Mouse (Mus musculus): ENCODE measurements around the gene Scn1b. TPM values are rescaled to one million over a fixed set of nuclear protein-coding genes. Genes with fewer than 3 reads are reported as not detected.

The Scn1b gene
- polyA plus RNA-seq, 1 experiment: not detected

GRCm38 (mm10) chr7:31100786-31101185, 26.0 kb downstream of the Scn1b start:
- 72% methylated on average over 14 of the region's 14 CpGs for WGBS
- TF ChIP-seq POLR2A (IDR thresholded peaks at IDR 0.05; ENCODE audit: insufficient read depth, low read depth, low read length) (no peak), CTCF (IDR thresholded peaks at IDR 0.05; ENCODE audit: insufficient read depth, low read depth, low read length) (no peak)
- H3K27ac ChIP-seq (ENCODE audit: insufficient read depth, low read depth, low read length): no peak overlapping the region
- peaks cover 9% of the 10 kb centered on the region; the same call in 1 of the 2 replicates for H3K4me1 ChIP-seq (ENCODE audit: control insufficient read depth, insufficient read depth, low read length)
- H3K4me3 ChIP-seq (ENCODE audit: insufficient read depth, low read depth, low read length): no peak overlapping the region

DNA sequence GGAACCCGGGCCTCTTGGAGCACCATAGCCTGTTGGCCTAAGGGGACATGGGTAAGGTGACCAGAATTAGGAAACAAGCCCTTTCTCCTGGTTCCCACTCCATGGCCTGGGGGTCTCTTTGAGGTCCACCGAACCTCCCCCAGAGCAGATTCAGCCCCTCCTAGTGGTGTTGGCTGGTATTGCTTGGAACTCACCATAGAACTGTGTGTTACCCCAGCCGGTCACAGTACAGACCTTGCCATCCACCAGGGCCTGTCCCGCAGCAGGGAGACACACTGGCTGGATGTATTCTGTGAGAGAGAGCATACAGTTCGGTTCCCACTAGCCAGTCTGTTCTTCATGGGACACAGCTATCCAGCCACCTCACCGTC, 27.2 kb downstream of the Scn1b start:
- TF ChIP-seq POLR2A (IDR thresholded peaks at IDR 0.05; ENCODE audit: insufficient read depth, low read depth, low read length) (no peak), CTCF (IDR thresholded peaks at IDR 0.05; ENCODE audit: insufficient read depth, low read depth, low read length) (peak; percentile 11; the same call in 1 of the 2 replicates)

GRCm38 (mm10) chr7:31098697-31099611, 27.8 kb downstream of the Scn1b start:
- WGBS: 77% methylated on average over 22 of the region's 22 CpGs
- Histone ChIP-seq H3K4me3 (ENCODE audit: insufficient read depth, low read depth, low read length) (no peak overlapping the region), H3K4me1 (ENCODE audit: control insufficient read depth, insufficient read depth, low read length) (peaks cover 18% of the 10 kb centered on the region), H3K27ac (ENCODE audit: insufficient read depth, low read depth, low read length) (no peak overlapping the region)
- TF ChIP-seq CTCF (IDR thresholded peaks at IDR 0.05; ENCODE audit: insufficient read depth, low read depth, low read length): no peak

More for the DNA sequence above, 27.2 kb downstream of the Scn1b start:
- Histone ChIP-seq H3K4me1 (ENCODE audit: control insufficient read depth, insufficient read depth, low read length) (peaks cover 11% of the 10 kb centered on the region), H3K4me3 (ENCODE audit: insufficient read depth, low read depth, low read length) (no peak overlapping the region), H3K27ac (ENCODE audit: insufficient read depth, low read depth, low read length) (no peak overlapping the region)
- 89% methylated on average over 6 of the region's 6 CpGs for WGBS

DNA sequence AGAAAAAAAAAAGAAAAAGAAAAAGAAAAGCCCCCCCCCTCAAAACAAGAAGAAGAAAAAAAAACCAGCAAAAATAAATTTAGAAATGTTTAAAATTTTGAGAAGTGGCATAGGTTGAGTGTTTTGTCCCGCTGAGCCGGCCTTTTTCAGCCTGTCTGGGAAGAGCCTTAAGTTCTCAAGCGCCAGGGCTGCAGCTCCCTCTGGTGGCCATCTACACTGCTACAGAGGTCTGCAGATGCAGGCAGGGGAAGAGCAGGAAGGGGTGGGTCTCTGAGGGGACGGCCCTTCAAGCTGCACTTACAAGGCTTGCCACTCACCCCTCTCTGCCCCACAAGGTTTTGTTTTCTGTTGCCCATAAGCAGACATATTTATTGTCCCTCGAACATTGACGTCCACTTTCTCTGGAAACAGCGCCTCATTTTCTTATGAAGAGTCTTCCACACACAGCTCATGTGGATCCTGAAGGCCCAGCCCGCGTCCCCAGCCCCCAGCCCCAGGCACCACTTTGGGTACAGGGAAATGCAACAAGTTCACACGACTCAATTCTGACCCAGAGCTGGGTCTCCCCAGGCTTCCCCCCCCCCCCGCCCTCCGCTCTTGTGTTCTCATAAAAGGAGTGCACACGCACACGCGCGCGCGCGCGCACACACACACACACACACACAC, 29.1 kb downstream of the Scn1b start:
- WGBS: 42% methylated on average over 20 of the region's 20 CpGs
- no peak overlapping the region for H3K4me3 ChIP-seq (ENCODE audit: insufficient read depth, low read depth, low read length)

DNA sequence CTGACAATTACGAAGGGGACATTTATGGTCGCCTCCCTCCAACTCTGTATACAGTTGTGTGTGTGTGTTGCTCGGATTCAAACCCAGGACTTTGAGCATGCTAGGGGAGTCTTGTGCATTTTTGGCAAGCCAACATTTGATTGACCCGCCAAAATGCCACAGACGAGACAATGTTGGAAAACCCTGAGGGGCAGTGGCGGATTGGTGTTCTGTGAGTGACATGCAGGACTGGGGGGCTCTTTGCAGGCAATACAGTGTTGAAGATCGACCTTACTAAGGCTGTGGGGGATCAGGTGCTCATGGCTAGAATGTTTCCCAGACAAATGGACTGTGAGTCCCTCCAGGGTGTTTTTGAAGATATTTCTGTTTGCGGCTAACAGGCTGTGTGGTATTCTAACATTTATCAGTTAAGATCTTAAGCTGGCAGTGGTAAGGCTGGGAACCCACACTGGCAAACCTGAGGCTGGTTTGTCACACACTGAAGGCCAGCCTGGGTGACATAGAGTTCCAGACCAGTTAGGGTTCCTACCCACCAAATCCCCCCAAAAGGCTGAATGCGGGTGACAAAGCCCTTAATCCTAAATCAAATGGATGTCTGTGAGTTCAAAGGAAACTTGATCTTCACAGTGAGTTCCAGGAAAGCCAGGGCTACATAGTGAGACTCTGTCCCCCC, 29.8 kb downstream of the Scn1b start:
- no peak for TF ChIP-seq CTCF (IDR thresholded peaks at IDR 0.05; ENCODE audit: insufficient read depth, low read depth, low read length)
- TF ChIP-seq POLR2A (IDR thresholded peaks at IDR 0.05; ENCODE audit: insufficient read depth, low read depth, low read length): no peak
- 82% methylated on average over 9 of the region's 9 CpGs for WGBS
- no peak overlapping the region for H3K27ac ChIP-seq (ENCODE audit: insufficient read depth, low read depth, low read length)
- H3K4me1 ChIP-seq (ENCODE audit: control insufficient read depth, insufficient read depth, low read length): peaks cover 27% of the 10 kb centered on the region
- no peak overlapping the region for H3K4me3 ChIP-seq (ENCODE audit: insufficient read depth, low read depth, low read length)

More for the DNA sequence above, 29.1 kb downstream of the Scn1b start:
- TF ChIP-seq POLR2A (IDR thresholded peaks at IDR 0.05; ENCODE audit: insufficient read depth, low read depth, low read length): no peak
- TF ChIP-seq CTCF (IDR thresholded peaks at IDR 0.05; ENCODE audit: insufficient read depth, low read depth, low read length): peak; percentile 93
- no peak overlapping the region for H3K27ac ChIP-seq (ENCODE audit: insufficient read depth, low read depth, low read length)
- H3K4me1 ChIP-seq (ENCODE audit: control insufficient read depth, insufficient read depth, low read length): peaks cover 25% of the 10 kb centered on the region

DNA sequence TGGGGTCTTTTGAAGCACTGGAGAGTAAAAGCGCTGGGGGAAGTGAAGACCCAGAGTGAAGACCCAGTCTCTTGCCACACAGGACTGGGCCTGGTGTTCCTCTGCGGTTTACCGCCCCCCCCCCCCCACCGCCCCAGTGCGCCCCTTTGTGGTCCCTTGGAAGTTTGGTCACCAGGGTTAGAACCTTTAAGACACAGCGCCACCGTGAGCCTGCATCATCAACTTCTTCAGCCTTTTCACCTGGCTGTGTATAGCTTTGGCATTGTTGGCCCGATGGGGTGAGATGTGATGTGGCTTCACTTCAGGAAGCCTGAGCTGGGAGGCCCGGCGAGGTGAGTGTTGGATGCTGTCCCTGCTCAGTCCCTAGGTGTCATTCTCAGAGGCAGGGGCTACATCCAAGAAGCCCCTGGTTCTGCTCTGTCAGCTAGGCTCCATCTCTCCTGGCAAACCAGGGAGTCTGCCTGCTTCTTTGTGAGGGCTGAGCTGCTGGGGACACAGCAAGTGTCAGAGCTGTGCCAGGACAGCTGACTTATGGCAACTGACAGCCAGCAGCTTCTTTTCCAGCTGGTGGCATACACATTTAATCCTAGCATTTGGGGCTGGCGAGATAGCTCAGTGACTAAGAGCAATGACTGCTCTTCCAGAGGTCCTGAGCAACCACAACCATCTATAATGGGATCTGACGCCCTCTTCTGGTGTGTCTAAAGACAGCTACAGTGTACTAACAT, 31.9 kb downstream of the Scn1b start:
- Histone ChIP-seq H3K27ac (ENCODE audit: insufficient read depth, low read depth, low read length) (no peak overlapping the region), H3K4me3 (ENCODE audit: insufficient read depth, low read depth, low read length) (no peak overlapping the region), H3K4me1 (ENCODE audit: control insufficient read depth, insufficient read depth, low read length) (peaks cover 27% of the 10 kb centered on the region)
- WGBS: 34% methylated on average over 12 of the region's 12 CpGs
- TF ChIP-seq POLR2A (IDR thresholded peaks at IDR 0.05; ENCODE audit: insufficient read depth, low read depth, low read length) (no peak), CTCF (IDR thresholded peaks at IDR 0.05; ENCODE audit: insufficient read depth, low read depth, low read length) (no peak)

DNA sequence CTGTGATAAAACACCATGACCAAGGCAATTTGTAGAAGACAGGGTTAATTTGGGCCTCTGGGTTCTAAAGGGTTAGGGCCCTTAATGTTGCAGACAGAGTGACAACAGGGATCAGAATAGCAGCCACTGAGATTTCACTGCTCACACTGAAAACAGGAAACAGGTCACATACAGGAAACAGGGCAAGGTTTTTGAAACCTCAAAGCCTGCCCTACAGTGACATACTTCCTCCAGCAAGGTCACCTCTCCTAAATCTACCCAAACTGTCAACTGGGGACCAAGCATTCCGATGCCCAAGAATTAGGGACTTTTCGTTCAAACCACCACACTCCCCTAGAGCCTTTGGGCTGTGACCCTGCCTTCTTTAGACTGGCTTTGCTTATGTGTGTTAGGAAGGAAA, 37.1 kb downstream of the Scn1b start:
- no peak for TF ChIP-seq CTCF (IDR thresholded peaks at IDR 0.05; ENCODE audit: insufficient read depth, low read depth, low read length)
- no peak for TF ChIP-seq POLR2A (IDR thresholded peaks at IDR 0.05; ENCODE audit: insufficient read depth, low read depth, low read length)
- Histone ChIP-seq H3K27ac (ENCODE audit: insufficient read depth, low read depth, low read length) (no peak overlapping the region), H3K4me3 (ENCODE audit: insufficient read depth, low read depth, low read length) (no peak overlapping the region), H3K4me1 (ENCODE audit: control insufficient read depth, insufficient read depth, low read length) (peaks cover 32% of the 10 kb centered on the region)
- WGBS: 98% methylated on average over 2 of the region's 2 CpGs

DNA sequence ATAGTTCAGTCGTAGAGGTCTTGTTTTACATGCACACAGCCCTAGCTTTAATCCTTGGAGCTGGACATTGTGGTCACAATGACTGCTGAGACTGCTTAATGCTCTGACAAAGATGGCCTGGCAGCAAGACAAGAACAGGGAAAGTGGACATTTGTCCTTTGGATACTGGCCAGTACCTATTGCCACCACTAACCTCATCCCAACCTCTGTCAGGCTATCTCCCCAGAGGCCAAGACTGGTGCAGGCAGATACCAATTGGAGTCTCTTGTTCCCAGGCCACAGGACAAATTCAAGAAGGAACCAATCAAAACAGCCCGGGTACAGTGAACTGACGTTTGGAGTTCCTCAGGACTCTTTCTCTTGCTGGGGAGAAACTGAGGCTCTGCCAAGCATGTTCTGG, 38.6 kb downstream of the Scn1b start:
- Histone ChIP-seq H3K4me3 (ENCODE audit: insufficient read depth, low read depth, low read length) (no peak overlapping the region), H3K4me1 (ENCODE audit: control insufficient read depth, insufficient read depth, low read length) (peaks cover 22% of the 10 kb centered on the region), H3K27ac (ENCODE audit: insufficient read depth, low read depth, low read length) (no peak overlapping the region)
- no peak for TF ChIP-seq POLR2A (IDR thresholded peaks at IDR 0.05; ENCODE audit: insufficient read depth, low read depth, low read length)
- no peak for TF ChIP-seq CTCF (IDR thresholded peaks at IDR 0.05; ENCODE audit: insufficient read depth, low read depth, low read length)
- WGBS: 49% methylated on average over 3 of the region's 3 CpGs

Measured in olfactory bulb, adult 2 months (tissue).